Mouse (Mus musculus): ENCODE data around the gene St8sia1. TPM values are rescaled to one million over a fixed set of nuclear protein-coding genes. Genes with fewer than 3 reads are reported as not detected.
A peak's percentile ranks its signal among the peaks of the same experiment; 100 is the strongest.

Gene St8sia1
- polyA plus RNA-seq, 1 experiment from 2014 or later: 4.2 TPM

- H3K27me3 ChIP-seq: no peaks in the 10 kb centered on the region
- 90% methylated on average over 7 of the region's 7 CpGs for WGBS
- H3K9me3 ChIP-seq (replicated peaks): no peaks in the 10 kb centered on the region
- H3K4me1 ChIP-seq: peaks cover 17% of the 10 kb centered on the region
- H3K4me3 ChIP-seq: no peak overlapping the region
- ATAC-seq: no peak
- no peaks in the 10 kb centered on the region for H3K36me3 ChIP-seq (ENCODE audit: poor library complexity, severe bottlenecking)
- H3K27ac ChIP-seq: no peak overlapping the region
- H3K4me2 ChIP-seq: no peak overlapping the region
- H3K9ac ChIP-seq: no peak overlapping the region
Measured at GRCm38 (mm10) chr6:142951564-142952308, 12.5 kb downstream of the St8sia1 start.

- Histone ChIP-seq H3K9me3 (replicated peaks) (no peaks in the 10 kb centered on the region), H3K27ac (no peak overlapping the region), H3K36me3 (ENCODE audit: poor library complexity, severe bottlenecking) (no peaks in the 10 kb centered on the region), H3K9ac (no peak overlapping the region), H3K4me2 (no peak overlapping the region), H3K4me1 (peaks cover 17% of the 10 kb centered on the region), H3K4me3 (no peak overlapping the region), H3K27me3 (no peaks in the 10 kb centered on the region)
- WGBS: 84% methylated on average over 11 of the region's 11 CpGs
- ATAC-seq: no peak
Measured at GRCm38 (mm10) chr6:142950354-142950753, 13.9 kb downstream of the St8sia1 start.

- Histone ChIP-seq H3K4me2 (no peak overlapping the region), H3K27me3 (no peaks in the 10 kb centered on the region), H3K4me3 (no peak overlapping the region), H3K27ac (no peak overlapping the region), H3K9me3 (replicated peaks) (no peaks in the 10 kb centered on the region), H3K9ac (0 out of 2 replicates have a peak overlapping the region, but pooled peaks have one; percentile 2), H3K36me3 (ENCODE audit: poor library complexity, severe bottlenecking) (no peaks in the 10 kb centered on the region), H3K4me1 (peaks cover 17% of the 10 kb centered on the region)
- 73% methylated on average over 5 of the region's 5 CpGs for WGBS
- peak; percentile 62; the same call in 1 of the 2 replicates for ATAC-seq
Measured at GRCm38 (mm10) chr6:142948955-142949357, 15.3 kb downstream of the St8sia1 start.

- no peak overlapping the region for H3K4me2 ChIP-seq
- H3K27ac ChIP-seq: no peak overlapping the region
- peaks cover 17% of the 10 kb centered on the region for H3K4me1 ChIP-seq
- H3K4me3 ChIP-seq: no peak overlapping the region
- H3K9me3 ChIP-seq (replicated peaks): no peaks in the 10 kb centered on the region
- no peak for ATAC-seq
- H3K27me3 ChIP-seq: no peaks in the 10 kb centered on the region
- WGBS: 80% methylated on average over 6 of the region's 6 CpGs
- H3K9ac ChIP-seq: no peak overlapping the region
- H3K36me3 ChIP-seq (ENCODE audit: poor library complexity, severe bottlenecking): no peaks in the 10 kb centered on the region
Measured at GRCm38 (mm10) chr6:142947029-142947428, 17.2 kb downstream of the St8sia1 start.

GRCm38 (mm10) chr6:142946069-142946871, 18.0 kb downstream of the St8sia1 start:
- Histone ChIP-seq H3K4me3 (no peak overlapping the region), H3K27ac (no peak overlapping the region), H3K4me1 (peaks cover 19% of the 10 kb centered on the region), H3K36me3 (ENCODE audit: poor library complexity, severe bottlenecking) (no peaks in the 10 kb centered on the region), H3K4me2 (no peak overlapping the region), H3K27me3 (no peaks in the 10 kb centered on the region), H3K9ac (no peak overlapping the region), H3K9me3 (replicated peaks) (no peaks in the 10 kb centered on the region)
- no peak for ATAC-seq
- 75% methylated on average over 7 of the region's 8 CpGs for WGBS

GRCm38 (mm10) chr6:142945461-142945860, 18.8 kb downstream of the St8sia1 start:
- Histone ChIP-seq H3K4me3 (no peak overlapping the region), H3K4me2 (no peak overlapping the region), H3K4me1 (peaks cover 19% of the 10 kb centered on the region), H3K27me3 (no peaks in the 10 kb centered on the region), H3K9ac (no peak overlapping the region), H3K36me3 (ENCODE audit: poor library complexity, severe bottlenecking) (no peaks in the 10 kb centered on the region), H3K9me3 (replicated peaks) (no peaks in the 10 kb centered on the region), H3K27ac (no peak overlapping the region)
- 94% methylated on average over 2 of the region's 2 CpGs for WGBS
- ATAC-seq: no peak

- H3K9ac ChIP-seq: no peak overlapping the region
- no peak overlapping the region for H3K27ac ChIP-seq
- H3K4me1 ChIP-seq: peaks cover 13% of the 10 kb centered on the region
- WGBS: 89% methylated on average over 3 of the region's 3 CpGs
- no peak overlapping the region for H3K4me2 ChIP-seq
- no peaks in the 10 kb centered on the region for H3K27me3 ChIP-seq
- no peak overlapping the region for H3K4me3 ChIP-seq
- no peaks in the 10 kb centered on the region for H3K36me3 ChIP-seq (ENCODE audit: poor library complexity, severe bottlenecking)
- ATAC-seq: no peak
- H3K9me3 ChIP-seq (replicated peaks): no peaks in the 10 kb centered on the region
Measured at GRCm38 (mm10) chr6:142944470-142944869, 19.8 kb downstream of the St8sia1 start.

GRCm38 (mm10) chr6:142943419-142943818, 20.8 kb downstream of the St8sia1 start:
- H3K4me3 ChIP-seq: no peak overlapping the region
- no peak overlapping the region for H3K9ac ChIP-seq
- H3K4me1 ChIP-seq: peaks cover 14% of the 10 kb centered on the region
- no peaks in the 10 kb centered on the region for H3K36me3 ChIP-seq (ENCODE audit: poor library complexity, severe bottlenecking)
- 92% methylated on average over 8 of the region's 8 CpGs for WGBS
- no peak for ATAC-seq
- no peak overlapping the region for H3K4me2 ChIP-seq
- no peaks in the 10 kb centered on the region for H3K27me3 ChIP-seq
- no peak overlapping the region for H3K27ac ChIP-seq
- H3K9me3 ChIP-seq (replicated peaks): no peaks in the 10 kb centered on the region

- ATAC-seq: no peak
- WGBS: 80% methylated on average over 11 of the region's 11 CpGs
- peaks cover 18% of the 10 kb centered on the region for H3K4me1 ChIP-seq
- H3K9me3 ChIP-seq (replicated peaks): no peaks in the 10 kb centered on the region
- no peaks in the 10 kb centered on the region for H3K27me3 ChIP-seq
- H3K9ac ChIP-seq: no peak overlapping the region
- no peaks in the 10 kb centered on the region for H3K36me3 ChIP-seq (ENCODE audit: poor library complexity, severe bottlenecking)
- no peak overlapping the region for H3K27ac ChIP-seq
- no peak overlapping the region for H3K4me3 ChIP-seq
- no peak overlapping the region for H3K4me2 ChIP-seq
Measured at GRCm38 (mm10) chr6:142941596-142942381, 22.5 kb downstream of the St8sia1 start.

GRCm38 (mm10) chr6:142941078-142941477, 23.2 kb downstream of the St8sia1 start:
- no peaks in the 10 kb centered on the region for H3K9me3 ChIP-seq (replicated peaks)
- no peak overlapping the region for H3K4me3 ChIP-seq
- no peak overlapping the region for H3K27ac ChIP-seq
- H3K4me1 ChIP-seq: peaks cover 18% of the 10 kb centered on the region
- H3K36me3 ChIP-seq (ENCODE audit: poor library complexity, severe bottlenecking): no peaks in the 10 kb centered on the region
- WGBS: 64% methylated on average over 8 of the region's 8 CpGs
- ATAC-seq: peak; percentile 48; the same call in 1 of the 2 replicates
- no peak overlapping the region for H3K4me2 ChIP-seq
- H3K27me3 ChIP-seq: no peaks in the 10 kb centered on the region
- H3K9ac ChIP-seq: no peak overlapping the region

- ATAC-seq: peak; percentile 67
- H3K4me2 ChIP-seq: no peak overlapping the region
- 45% methylated on average over 9 of the region's 9 CpGs for WGBS
- H3K9me3 ChIP-seq (replicated peaks): no peaks in the 10 kb centered on the region
- peak overlapping the region; percentile 67 for H3K27ac ChIP-seq
- H3K9ac ChIP-seq: no peak overlapping the region
- H3K36me3 ChIP-seq (ENCODE audit: poor library complexity, severe bottlenecking): no peaks in the 10 kb centered on the region
- H3K4me1 ChIP-seq: peaks cover 18% of the 10 kb centered on the region
- no peaks in the 10 kb centered on the region for H3K27me3 ChIP-seq
- no peak overlapping the region for H3K4me3 ChIP-seq
Measured at GRCm38 (mm10) chr6:142938549-142939345, 25.5 kb downstream of the St8sia1 start.
